Mouse (Mus musculus): Measurements from ENCODE around the gene Ciao2b.

- TF ChIP-seq ZC3H11A (IDR thresholded peaks at IDR 0.05; ENCODE audit: borderline replicate concordance, low read depth, low read length): no peak
- TF ChIP-seq CHD2 (IDR thresholded peaks at IDR 0.05; ENCODE audit: low read depth, low read length): no peak
- TF ChIP-seq ZNF384 (IDR thresholded peaks at IDR 0.05; ENCODE audit: low read depth, low read length): no peak
- TF ChIP-seq MAFK (IDR thresholded peaks at IDR 0.05; ENCODE audit: insufficient read depth, low read depth, low read length): no peak
Observed at GRCm38 (mm10) chr8:104597656-104598055, 44.1 kb downstream of the Ciao2b start.

Data from ES-E14 (cell line).